Mouse (Mus musculus): Measurements from ENCODE around the gene Ccdc113. TPM values are rescaled to one million over a fixed set of nuclear protein-coding genes. Genes with fewer than 3 reads are reported as not detected.

The Ccdc113 gene
- total and polyA plus RNA-seq, 3 experiments, result not detected

- TF ChIP-seq ZKSCAN1 (IDR thresholded peaks at IDR 0.05; ENCODE audit: borderline replicate concordance, low read depth, low read length) (no peak), TCF12 (IDR thresholded peaks at IDR 0.05; ENCODE audit: low read depth, low read length) (peak; percentile 80), PAX5 (IDR thresholded peaks at IDR 0.05; ENCODE audit: low read length) (no peak), MAZ (IDR thresholded peaks at IDR 0.05; ENCODE audit: low read depth, low read length) (no peak), ZMIZ1 (IDR thresholded peaks at IDR 0.05; ENCODE audit: low read depth, low read length) (0 out of 2 replicates have a peak, but pooled peaks have one; percentile 27), MEF2A (IDR thresholded peaks at IDR 0.05; ENCODE audit: borderline replicate concordance, low read depth, low read length) (peak; percentile 58), JUND (conservative IDR thresholded peaks at IDR 0.05; ENCODE audit: low read depth, low read length) (no peak), ELF1 (IDR thresholded peaks at IDR 0.05; ENCODE audit: low read depth, low read length) (peak; percentile 93), GABPA (IDR thresholded peaks at IDR 0.05; ENCODE audit: insufficient replicate concordance, low read depth, low read length) (peak; percentile 78), BHLHE40 (IDR thresholded peaks at IDR 0.05; ENCODE audit: low read depth, low read length) (no peak), NELFE (IDR thresholded peaks at IDR 0.05; ENCODE audit: low read depth, low read length) (peak; percentile 65), MXI1 (IDR thresholded peaks at IDR 0.05; ENCODE audit: low read depth, low read length) (peak; percentile 72; the same call in 1 of the 2 replicates), SMC3 (IDR thresholded peaks at IDR 0.05; ENCODE audit: low read depth, low read length) (peak; percentile 4; the same call in 1 of the 2 replicates), CTCF (conservative IDR thresholded peaks at IDR 0.05 in 1 of 2, IDR thresholded peaks at IDR 0.05 in 1 of 2; ENCODE audit: low read depth in 2 of 2, low read length in 2 of 2) (peak in 1 of 2 experiments; percentile 74; a peak in 2 of 4 replicates), NRF1 (IDR thresholded peaks at IDR 0.05; ENCODE audit: low read depth, low read length) (no peak), KAT2A (IDR thresholded peaks at IDR 0.05; ENCODE audit: insufficient replicate concordance, low read length) (0 out of 2 replicates have a peak, but pooled peaks have one; percentile 62), HCFC1 (IDR thresholded peaks at IDR 0.05; ENCODE audit: low read depth, low read length) (peak; percentile 78), E2F4 (IDR thresholded peaks at IDR 0.05; ENCODE audit: insufficient replicate concordance, low read depth, low read length) (no peak), SIN3A (IDR thresholded peaks at IDR 0.05; ENCODE audit: low read length) (peak; percentile 57; the same call in 1 of the 2 replicates), POLR2A (IDR thresholded peaks at IDR 0.05; ENCODE audit: low read depth, low read length) (peak; percentile 42), IRF4 (IDR thresholded peaks at IDR 0.05; ENCODE audit: low read depth, low read length) (peak; percentile 61; the same call in 1 of the 2 replicates), USF1 (IDR thresholded peaks at IDR 0.05; ENCODE audit: low read depth, low read length) (no peak)
- DNase-seq (ENCODE audit: extremely low read depth), result peak; percentile 69
- dilution Hi-C loops (cut with MboI; ENCODE audit: extremely low pct_ligation_motif_present, extremely low pct_unique_long_range_greater_than_20kb, low sequenced_read_pairs), result no loop called here
- in situ Hi-C loops (cut with MboI; ENCODE audit: low pct_ligation_motif_present, low pct_unique_long_range_greater_than_20kb, low sequenced_read_pairs), result no loop called here
- Histone ChIP-seq H3K79me2 (replicated peaks; ENCODE audit: control insufficient read depth, extremely low read depth, insufficient read depth, poor library complexity, severe bottlenecking) (peaks cover 34% of the 10 kb centered on the region), H3K4me3 (replicated peaks in 1 of 3; ENCODE audit: low read depth in 2 of 3, low read length in 2 of 3, poor library complexity in 1 of 3) (peak overlapping the region; percentile 34 to 81 (median 80)), H3K9ac (ENCODE audit: insufficient read depth, low read depth) (peak overlapping the region; percentile 96), H3K9me3 (replicated peaks; ENCODE audit: low read length) (no peaks in the 10 kb centered on the region), H3K36me3 (replicated peaks in 1 of 2; ENCODE audit: control insufficient read depth in 1 of 2, insufficient read depth in 1 of 2, low read length in 1 of 2) (peaks cover 15 to 31% of the 10 kb centered on the region in 2 experiments), H3K27me3 (replicated peaks) (no peaks in the 10 kb centered on the region), H3K27ac (ENCODE audit: insufficient read depth, low read depth) (no peak overlapping the region), H3K4me1 (ENCODE audit: control insufficient read depth in 1 of 2, insufficient read depth in 2 of 2) (peaks cover 4 to 30% of the 10 kb centered on the region in 2 experiments; a peak in 2 of 4 replicates), H3K4me2 (ENCODE audit: insufficient read depth, low read depth, poor library complexity, severe bottlenecking) (peak overlapping the region; percentile 7)
These were observed 45.1 kb upstream of the Ccdc113 start for GRCm38 (mm10) chr8:95488698-95489332.

All from CH12.LX (cell line).